Mouse (Mus musculus): ENCODE measurements around the gene Samhd1. TPM values are rescaled to one million over a fixed set of nuclear protein-coding genes. Genes with fewer than 3 reads are reported as not detected.

The Samhd1 gene
- total RNA-seq, 2 experiments from 2014 or later = 15.8 to 16.0 TPM

GRCm38 (mm10) chr2:157053124-157053523, 81.9 kb downstream of the Samhd1 start:
- no peak for DNase-seq

- DNase-seq = no peak
These were observed 82.6 kb downstream of the Samhd1 start for GRCm38 (mm10) chr2:157052448-157052847.

- DNase-seq = peak; percentile 64 to 69
These were observed 85.2 kb downstream of the Samhd1 start for GRCm38 (mm10) chr2:157049831-157050243.

- DNase-seq = peak; percentile 75 to 81
These were observed 86.5 kb downstream of the Samhd1 start for GRCm38 (mm10) chr2:157048395-157049181.

Other genes with a start within 250 kb of the Samhd1 start
- under 1 TPM; 0.25 to 0.50 TPM for gene Sla2, start 248.1 kb downstream of the Samhd1 start, total RNA-seq (2021)
- 100 to 1,000 TPM; 415 to 419 TPM for gene Ndrg3, start 143.2 kb downstream of the Samhd1 start, total RNA-seq (2021)
- gene Dsn1, start 128.1 kb downstream of the Samhd1 start, total RNA-seq (2021) = 1 to 10 TPM; 3.3 to 5.5 TPM
- 10 to 100 TPM; 37.4 to 37.6 TPM for gene Soga1, start 56.0 kb downstream of the Samhd1 start, total RNA-seq (2021)
- not detected for gene Tldc2, start 48.2 kb downstream of the Samhd1 start, total RNA-seq (2021)
- gene Rbl1, start 69.3 kb upstream of the Samhd1 start, total RNA-seq (2021) = 1 to 10 TPM; 1.7 to 1.8 TPM
- 100 to 1,000 TPM; 131 to 136 TPM for gene Rpn2, start 143.8 kb upstream of the Samhd1 start, total RNA-seq (2021)
- gene Mroh8, start 144.3 kb upstream of the Samhd1 start, total RNA-seq (2021) = 1 to 10 TPM in 1 of 2 experiments, under 1 TPM in 1; 0.75 to 1.0 TPM
- gene Ghrh, start 212.2 kb upstream of the Samhd1 start, total RNA-seq (2021) = not detected
- gene Manbal, start 232.3 kb upstream of the Samhd1 start, total RNA-seq (2021) = 10 to 100 TPM; 53.6 to 60.9 TPM